Mouse (Mus musculus): ENCODE data around the gene Ntrk2.

GRCm38 (mm10) chr13:59146616-59147015 is 340.2 kb downstream of the Ntrk2 start:
- TF ChIP-seq CTCF (IDR thresholded peaks at IDR 0.05; ENCODE audit: insufficient read depth, low read depth, low read length) (no peak), POLR2A (IDR thresholded peaks at IDR 0.05; ENCODE audit: insufficient read depth, low read depth, low read length) (no peak)

All from olfactory bulb, adult 2 months (tissue).